Mouse (Mus musculus): Measurements from ENCODE around the gene Esrrg.

GRCm38 (mm10) chr1:187895459-187895858 is 286.9 kb downstream of the Esrrg start:
- TF ChIP-seq PAX5 (IDR thresholded peaks at IDR 0.05; ENCODE audit: low read length) (no peak), GABPA (IDR thresholded peaks at IDR 0.05; ENCODE audit: insufficient replicate concordance, low read depth, low read length) (no peak), ZC3H11A (IDR thresholded peaks at IDR 0.05; ENCODE audit: low read depth, low read length) (no peak), POLR2A (IDR thresholded peaks at IDR 0.05; ENCODE audit: low read depth, low read length) (no peak), RCOR1 (conservative IDR thresholded peaks at IDR 0.05; ENCODE audit: low read depth, low read length) (no peak), EP300 (IDR thresholded peaks at IDR 0.05; ENCODE audit: low read length) (no peak), BHLHE40 (IDR thresholded peaks at IDR 0.05; ENCODE audit: low read depth, low read length) (no peak), ETS1 (conservative IDR thresholded peaks at IDR 0.05; ENCODE audit: low read depth, low read length) (no peak), ZMIZ1 (IDR thresholded peaks at IDR 0.05; ENCODE audit: low read depth, low read length) (no peak), RAD21 (IDR thresholded peaks at IDR 0.05; ENCODE audit: low read depth, low read length) (no peak), CHD1 (IDR thresholded peaks at IDR 0.05; ENCODE audit: low read depth, low read length) (no peak), E2F4 (IDR thresholded peaks at IDR 0.05; ENCODE audit: insufficient replicate concordance, low read depth, low read length) (no peak), MAX (IDR thresholded peaks at IDR 0.05; ENCODE audit: low read length) (no peak), USF2 (conservative IDR thresholded peaks at IDR 0.05; ENCODE audit: low read depth, low read length) (no peak)
